Mouse (Mus musculus) cortical plate, adult 2 months (tissue): Measurements from ENCODE around the gene Mrps35.

Source experiments
- CTCF ChIP-seq: fragments of 200-500 bp; IDR thresholded peaks from 2 replicates; pipeline ENCODE4 v1.5.1; 2011; ENCODE audit warnings: mild to moderate bottlenecking, control low read depth, low read length; ENCODE audit not compliant: insufficient read depth; ENCODE audit errors: extremely low read depth
- POLR2A ChIP-seq: fragments of 200-500 bp; IDR thresholded peaks from 2 replicates; pipeline ENCODE4 v1.6.1; 2011; ENCODE audit warnings: mild to moderate bottlenecking, low read length, control low read depth; ENCODE audit not compliant: insufficient read depth; ENCODE audit errors: extremely low read depth

- no peak for TF ChIP-seq POLR2A
- TF ChIP-seq CTCF: no peak
Observed at GRCm38 (mm10) chr6:147118190-147118589, 75.6 kb downstream of the Mrps35 start.
